Mouse (Mus musculus): ENCODE measurements around the gene Foxc2.
A peak's percentile ranks its signal among the peaks of the same experiment; 100 is the strongest.

The Foxc2 gene

DNA sequence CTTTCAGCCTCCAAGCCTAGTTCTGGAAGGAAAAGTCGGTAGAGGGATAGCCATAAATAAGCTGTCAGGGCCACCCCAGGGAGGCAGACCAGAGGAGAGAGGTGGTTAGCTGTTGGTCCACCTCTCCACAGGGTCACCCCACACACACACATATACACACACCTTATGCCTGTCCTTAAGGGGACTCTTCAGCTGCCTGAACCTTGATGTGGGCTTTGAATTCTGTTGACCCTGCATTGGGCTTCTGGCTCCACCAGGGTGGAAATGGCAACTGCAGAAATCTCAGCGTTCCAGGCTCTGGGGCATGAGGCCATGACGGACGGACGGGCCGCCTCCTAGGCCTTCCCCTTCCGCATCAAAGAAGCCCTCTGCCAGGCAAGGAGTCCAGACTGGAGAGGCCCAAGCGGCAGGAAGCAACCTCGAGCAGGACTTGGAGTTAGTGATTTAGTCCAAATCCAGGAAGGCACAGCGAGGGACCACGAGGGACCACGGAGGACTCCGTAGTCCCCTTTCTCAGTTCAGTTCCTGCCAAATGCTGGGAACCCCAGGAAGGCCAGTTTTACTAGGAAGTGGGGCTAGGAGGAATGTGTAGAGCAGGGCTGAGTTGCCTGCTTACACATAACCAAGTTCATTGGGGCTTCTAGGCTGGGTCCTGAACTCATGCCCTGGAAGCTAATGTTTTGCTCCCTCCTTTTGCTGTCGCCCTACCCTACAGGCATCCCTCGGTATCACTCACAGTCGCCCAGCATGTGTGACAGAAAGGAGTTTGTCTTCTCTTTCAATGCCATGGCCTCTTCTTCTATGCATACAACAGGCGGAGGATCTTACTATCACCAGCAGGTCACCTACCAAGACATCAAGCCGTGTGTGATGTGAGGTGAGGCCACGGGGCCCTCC lies 29.7 kb upstream of the Foxc2 start:
- DNase-seq (ENCODE audit: low spot score in 2 of 2) = no peak

DNA sequence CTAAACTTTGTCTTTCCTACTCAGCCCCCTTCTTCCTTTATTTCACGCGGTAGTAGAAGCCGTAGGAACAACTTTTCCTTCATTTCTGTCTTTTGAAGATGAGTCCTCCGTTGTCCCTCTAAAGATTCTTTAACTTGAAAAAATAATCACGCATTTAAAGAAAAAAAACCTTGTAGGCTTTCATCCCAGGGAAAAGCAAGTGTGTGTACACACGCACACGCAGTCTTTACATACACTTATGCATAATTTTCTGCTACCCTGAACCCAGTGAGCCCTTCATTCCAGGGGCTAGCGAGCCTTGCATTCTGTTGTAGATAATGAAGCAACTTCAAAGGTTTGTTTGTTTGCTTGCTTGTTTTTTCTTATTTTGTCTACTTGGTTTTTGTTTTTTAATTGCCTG lies 27.7 kb upstream of the Foxc2 start:
- no peak for DNase-seq (ENCODE audit: low spot score in 2 of 2)

DNA sequence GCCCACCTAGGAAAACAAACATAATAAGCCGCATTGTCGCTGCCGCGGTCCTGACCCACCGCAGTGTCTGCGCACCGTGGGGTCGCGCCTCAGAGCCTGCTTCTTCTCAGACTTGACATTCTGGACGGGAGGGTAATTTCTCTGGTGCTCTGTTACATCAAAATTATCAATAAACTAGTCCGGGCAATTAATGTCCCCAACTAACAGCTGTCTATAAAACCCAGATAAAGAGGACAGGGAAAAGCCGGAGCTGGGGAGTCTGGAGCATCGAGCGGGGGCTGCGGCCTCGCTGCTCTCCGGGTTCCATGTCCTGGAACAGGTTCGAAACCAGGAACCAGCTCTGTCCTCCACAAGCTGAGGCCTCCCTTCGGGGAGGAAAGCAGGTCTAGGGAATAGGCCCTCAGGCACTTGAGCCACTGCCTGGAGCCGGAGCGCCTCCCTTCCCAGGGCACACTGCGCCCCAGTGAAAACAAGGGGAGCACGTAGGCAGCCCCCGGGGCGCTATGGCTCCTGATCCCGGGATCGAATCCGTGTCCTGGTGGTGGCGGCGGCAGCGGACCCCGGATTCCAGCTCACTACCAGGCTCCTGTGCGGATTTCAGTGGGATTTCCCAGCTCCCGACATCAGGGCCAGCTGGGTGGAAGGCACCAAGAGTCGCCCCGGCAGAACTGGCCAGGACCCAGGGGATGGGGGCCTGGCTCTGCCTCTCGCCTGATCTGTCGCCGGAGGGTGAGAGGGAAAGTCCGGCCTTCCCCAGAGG lies 26.9 kb upstream of the Foxc2 start:
- DNase-seq (ENCODE audit: low spot score in 2 of 2) = no peak

DNA sequence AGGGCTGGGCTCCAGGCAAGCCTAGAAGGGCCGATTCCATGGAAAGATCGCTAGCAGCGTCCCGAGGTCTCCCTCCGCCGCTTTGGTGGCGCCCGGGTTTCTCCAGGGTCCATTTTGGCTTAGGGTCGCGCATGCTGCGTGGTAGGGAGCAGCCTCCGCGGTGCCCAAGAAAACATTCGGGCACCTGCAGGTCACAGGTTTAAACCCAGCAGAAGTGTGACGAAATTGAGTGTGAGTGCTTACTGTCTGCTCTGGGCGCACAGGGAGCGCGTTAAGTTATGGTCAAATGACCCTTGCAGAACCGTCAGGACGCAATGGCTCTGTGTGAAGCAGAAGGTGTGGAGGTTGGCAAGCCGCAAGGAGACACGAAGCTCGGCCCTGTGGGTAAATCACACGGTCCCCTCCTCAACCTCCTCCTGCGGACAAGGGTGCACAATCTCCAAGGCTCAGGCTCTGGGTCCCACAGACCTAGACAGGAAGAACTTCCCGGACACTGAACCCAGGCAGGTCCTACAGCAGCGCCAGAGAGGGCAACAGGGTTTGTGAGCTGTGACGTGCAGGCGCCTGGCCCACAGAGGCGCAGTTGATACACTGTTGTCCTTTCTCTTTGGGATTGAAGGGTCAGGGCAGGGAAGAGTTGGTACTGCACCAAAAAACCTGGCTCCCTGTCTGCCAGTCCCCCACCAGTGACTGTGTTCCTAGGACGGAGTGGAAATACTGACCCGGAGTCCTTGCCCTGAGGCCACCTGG lies 26.2 kb upstream of the Foxc2 start:
- DNase-seq (ENCODE audit: low spot score in 2 of 2) = no peak

DNA sequence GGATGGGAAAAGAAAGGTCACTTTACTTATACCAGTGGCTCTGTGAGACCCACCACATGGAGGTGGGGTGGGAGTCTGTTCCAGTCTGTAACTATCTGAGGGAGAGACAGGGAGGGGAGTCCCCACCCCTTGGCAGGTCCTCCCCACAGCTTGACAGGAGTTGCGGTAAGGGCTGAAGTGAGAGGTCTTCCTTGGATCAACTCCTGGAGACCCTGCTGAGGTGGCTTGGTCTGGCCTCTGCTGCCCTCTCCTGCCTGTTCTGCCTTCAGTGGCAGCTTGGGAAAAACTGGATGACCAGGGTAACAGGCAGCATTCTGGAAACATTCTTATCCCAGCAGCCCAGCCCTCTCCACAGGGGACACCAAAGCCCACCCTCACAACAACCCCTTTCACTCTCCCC lies 25.3 kb upstream of the Foxc2 start:
- DNase-seq (ENCODE audit: low spot score in 2 of 2) = no peak

DNA sequence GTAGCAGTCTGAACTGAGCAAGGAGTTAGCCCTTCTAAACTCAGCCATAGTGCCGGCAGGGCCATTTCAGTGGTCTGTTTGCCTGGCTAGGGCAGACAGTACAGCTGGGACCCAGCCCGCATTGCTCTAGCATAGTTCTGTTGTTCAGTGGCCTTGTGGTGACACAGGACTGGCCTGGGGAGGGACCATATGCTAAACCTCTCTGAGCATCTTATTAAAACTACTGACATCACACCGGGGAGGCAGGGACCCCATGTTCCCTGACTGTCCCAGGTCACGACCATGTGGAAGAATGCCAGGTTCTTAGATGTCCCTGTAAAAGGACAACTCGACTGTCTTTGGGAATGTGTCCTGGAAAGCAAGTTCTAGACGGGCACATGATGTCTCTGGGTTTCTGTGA lies 23.8 kb upstream of the Foxc2 start:
- DNase-seq (ENCODE audit: low spot score in 2 of 2) = no peak

DNA sequence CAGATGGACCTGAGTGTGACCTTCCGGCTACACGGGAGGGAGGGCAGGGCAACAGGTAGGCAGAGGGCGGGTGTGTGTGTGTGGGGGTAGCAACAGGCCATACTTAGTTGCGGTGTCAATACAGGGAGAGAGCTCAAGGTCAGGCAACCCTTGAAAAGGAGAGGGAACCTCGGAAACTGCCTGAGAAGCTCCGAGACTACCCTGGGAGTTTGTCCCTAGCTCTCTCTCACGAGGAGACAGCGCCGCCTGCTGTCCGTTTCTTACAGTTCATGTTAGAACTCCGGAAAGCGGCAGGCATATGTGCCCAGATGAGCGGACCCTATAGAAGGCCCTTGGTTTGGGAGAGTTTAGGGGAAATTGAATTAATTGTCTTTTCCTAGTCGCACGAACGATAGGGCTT lies 23.3 kb upstream of the Foxc2 start:
- peak; percentile 51 to 52 for DNase-seq (ENCODE audit: low spot score in 2 of 2)

DNA sequence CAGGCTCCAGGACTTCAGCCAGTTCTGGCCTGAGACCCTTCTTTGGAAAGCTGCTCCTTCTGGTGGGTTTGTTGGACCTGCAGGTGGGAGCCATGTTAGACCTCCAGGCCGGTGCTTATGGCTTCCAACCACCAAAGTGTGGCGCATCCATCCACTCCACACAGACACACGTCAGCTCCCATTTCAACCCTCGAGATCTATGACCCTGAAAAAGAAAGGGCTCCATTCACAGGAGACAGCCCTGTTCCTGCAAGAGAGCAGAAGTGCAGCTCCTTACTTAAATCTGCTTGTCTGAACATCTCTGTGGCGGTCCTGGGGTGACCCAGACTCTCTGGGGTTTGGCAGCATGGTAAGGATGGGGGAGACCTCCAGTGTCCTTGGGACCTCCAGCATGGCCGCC lies 22.5 kb upstream of the Foxc2 start:
- DNase-seq (ENCODE audit: low spot score in 2 of 2) = no peak

DNA sequence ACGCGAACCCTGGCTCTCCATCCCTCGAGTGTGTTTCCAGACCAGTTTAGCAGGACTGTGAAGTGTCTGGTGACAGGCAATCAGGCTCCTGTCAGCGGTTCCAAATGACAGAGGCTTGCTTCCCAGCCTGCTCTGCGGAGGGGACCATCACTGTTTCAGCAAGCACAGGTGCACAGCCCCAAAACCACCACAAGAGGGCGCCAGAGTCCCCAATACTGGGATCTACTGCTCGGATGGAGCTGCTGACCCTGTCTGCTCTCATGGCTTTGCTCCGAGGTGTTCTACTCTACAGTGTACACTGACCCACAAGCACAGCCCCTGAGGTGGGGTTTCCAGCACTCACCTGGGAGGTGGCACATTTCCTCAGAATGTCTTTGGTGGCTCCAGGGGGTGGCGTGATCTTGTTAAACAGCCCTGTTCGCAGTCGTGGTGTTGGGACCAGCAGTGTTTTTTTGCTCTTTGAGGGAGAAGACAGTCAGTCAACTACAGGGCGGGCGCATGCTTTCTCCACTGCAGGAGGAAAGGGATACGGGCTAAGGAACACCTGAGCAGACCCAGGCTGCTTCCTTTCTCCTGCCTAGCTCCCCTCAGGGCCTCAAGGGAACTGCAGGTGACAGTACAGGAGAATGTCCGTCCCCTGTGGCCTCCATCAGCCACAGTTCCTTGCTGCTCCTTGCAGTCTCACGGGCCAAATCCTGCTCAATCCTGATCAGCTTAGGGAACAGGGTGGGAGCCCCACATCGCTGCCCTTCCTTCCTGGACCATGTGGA lies 11.7 kb upstream of the Foxc2 start:
- DNase-seq (ENCODE audit: low spot score in 2 of 2) = peak in 1 of 2 experiments; percentile 44

DNA sequence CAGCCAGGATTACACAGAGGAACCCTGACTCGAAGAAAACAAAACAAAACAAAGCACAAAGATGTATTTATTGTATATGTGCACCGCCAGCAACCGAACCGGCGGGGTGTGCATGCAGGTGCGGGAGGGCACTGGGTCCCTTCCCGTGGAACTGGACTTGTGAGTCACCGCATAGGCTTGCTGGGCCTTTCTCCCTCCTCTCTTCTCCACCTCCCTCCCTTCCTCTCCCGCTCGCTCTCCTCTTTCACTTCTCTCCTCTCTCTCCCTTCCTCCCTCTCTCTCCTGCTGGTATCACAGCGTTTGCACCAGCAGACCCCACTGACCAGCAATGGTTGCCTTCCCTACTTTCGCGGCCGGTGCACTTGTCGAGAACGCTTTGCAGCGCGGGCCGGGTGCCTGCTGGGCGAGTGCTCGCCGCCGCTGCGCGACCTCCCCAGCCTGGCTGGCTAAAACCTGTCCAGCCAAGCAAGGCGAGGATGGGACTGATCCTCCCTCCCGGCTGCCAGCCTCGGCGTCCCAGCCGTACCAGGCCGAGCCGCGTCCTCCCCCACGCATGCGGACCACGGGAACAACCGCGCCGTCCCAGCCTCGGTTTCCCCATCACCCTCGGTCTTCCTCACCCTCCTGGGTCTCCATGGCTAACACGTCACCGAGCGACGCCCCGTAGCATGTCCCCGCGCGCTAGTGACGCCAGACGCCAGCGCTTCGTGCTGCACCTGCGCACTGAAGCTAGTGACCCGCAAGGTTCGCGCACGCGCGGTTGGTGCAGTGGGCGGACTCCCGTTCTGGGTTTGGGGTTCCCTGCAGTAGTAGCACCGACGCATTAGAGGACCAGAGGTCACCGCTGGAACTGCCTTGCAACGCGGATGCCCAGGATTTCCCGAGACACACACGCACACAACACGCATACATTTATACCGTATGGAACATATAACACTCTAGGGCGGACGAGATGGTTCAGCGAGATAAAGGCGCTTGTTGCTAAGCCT lies 8.0 kb upstream of the Foxc2 start, which contains the start of gene Mthfsd:
Gene Mthfsd, minus strand, starts transcription at position 725 of the 989 bp plus-strand sequence.
- DNase-seq (ENCODE audit: low spot score in 2 of 2) = peak; percentile 98

DNA sequence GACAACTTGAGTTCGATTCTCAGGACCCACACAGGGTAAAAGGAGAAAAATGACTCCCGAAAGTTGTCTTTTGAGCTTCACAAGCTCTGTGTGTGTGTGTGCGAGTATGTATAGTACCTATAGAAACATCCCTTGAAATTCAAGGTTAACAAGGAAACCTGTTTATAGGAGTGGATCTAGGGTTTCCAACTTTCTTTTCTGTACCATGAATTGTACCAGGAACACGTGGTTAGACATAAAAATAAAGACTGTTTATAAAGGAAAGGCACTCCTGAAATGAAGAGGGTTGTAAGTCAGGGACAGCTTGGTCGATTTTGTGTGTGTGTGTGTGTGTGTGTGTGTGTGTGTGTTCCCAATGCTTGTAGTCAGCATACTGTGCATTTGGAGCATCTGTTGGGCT lies 7.3 kb upstream of the Foxc2 start:
- no peak for DNase-seq (ENCODE audit: low spot score in 2 of 2)

DNA sequence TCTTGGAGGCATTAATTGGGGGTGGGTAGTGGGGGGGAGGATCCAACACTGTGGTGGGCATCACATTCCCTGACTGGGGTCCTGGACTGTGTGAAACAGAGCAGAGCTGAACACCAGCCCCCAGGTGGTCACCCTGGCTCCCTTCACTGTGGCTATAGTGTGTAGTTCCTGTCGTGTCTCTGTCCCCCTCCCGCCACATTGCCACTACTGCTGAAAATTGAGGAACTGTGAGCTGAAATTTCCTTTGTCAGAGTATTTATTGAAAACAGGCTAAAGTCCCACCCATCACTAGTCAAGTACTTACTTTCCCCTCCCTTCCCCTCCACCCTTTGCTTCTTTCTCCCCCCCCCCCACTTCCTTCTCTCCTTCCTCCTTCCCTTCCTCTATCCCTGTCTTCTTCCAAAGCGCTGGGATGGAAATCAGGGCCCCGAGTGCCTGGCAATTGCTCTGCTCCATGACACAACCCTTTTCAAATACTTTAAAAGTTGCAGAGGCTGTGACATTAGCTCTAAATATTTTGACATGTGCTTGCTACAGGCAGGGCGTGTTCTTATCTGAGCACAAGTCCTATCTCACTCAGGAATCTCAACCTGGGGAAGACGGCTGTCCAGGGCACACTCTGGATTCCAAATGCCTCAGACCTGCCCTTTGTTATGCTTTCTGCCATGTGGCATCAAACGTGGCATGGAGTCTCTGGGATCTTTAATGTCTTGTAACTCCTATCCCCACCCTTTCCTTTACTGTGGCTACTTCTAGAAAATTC lies 4.6 kb upstream of the Foxc2 start:
- no peak for DNase-seq (ENCODE audit: low spot score in 2 of 2)

DNA sequence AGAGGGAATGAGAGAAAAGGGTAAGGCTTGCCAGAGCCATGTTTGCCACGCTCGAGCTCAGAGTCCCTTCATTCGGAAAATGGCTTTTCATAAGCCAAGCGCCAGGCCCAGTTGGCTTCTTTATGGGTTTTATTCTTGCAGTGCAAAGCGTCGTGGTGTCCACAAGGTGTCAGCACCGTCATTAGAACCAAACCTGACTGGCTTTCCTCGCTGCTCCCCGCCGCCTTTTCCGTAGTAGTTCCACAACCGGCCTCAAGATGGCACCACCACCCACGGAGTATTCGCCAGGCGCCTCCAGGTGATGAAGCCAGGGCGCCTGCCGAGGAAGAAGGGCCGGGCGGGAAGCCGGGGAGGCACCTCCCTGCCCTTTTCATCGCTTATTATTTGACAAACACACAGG lies 2.7 kb upstream of the Foxc2 start:
- peak; percentile 88 to 89 for DNase-seq (ENCODE audit: low spot score in 2 of 2)

DNA sequence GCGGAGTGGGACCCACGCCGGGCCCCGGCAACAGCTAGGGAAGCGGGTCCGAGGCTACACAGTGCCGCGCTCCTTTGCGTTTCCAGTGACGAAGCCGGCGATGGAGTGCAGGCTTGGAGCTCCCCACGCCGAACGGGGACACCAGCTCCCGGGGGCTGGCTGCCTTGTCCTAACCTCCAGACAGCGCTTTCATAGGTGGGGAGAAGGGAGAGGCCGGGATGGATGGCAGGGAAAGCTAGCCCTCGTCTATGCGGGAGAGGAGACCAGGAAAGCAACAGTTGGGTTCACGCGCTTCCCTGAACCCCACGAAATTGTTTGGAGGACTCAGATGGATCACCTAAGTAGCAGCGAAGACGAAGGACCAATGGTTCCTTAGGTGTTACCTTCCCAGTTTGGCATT lies 835 bp upstream of the Foxc2 start:
- DNase-seq (ENCODE audit: low spot score in 2 of 2) = no peak

DNA sequence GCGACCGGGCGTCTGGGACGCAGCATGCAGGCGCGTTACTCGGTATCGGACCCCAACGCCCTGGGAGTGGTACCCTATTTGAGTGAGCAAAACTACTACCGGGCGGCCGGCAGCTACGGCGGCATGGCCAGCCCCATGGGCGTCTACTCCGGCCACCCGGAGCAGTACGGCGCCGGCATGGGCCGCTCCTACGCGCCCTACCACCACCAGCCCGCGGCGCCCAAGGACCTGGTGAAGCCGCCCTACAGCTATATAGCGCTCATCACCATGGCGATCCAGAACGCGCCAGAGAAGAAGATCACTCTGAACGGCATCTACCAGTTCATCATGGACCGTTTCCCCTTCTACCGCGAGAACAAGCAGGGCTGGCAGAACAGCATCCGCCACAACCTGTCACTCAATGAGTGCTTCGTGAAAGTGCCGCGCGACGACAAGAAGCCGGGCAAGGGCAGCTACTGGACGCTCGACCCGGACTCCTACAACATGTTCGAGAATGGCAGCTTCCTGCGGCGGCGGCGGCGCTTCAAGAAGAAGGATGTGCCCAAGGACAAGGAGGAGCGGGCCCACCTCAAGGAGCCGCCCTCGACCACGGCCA lies 717 bp downstream of the Foxc2 start:
- no peak for DNase-seq (ENCODE audit: low spot score in 2 of 2)

DNA sequence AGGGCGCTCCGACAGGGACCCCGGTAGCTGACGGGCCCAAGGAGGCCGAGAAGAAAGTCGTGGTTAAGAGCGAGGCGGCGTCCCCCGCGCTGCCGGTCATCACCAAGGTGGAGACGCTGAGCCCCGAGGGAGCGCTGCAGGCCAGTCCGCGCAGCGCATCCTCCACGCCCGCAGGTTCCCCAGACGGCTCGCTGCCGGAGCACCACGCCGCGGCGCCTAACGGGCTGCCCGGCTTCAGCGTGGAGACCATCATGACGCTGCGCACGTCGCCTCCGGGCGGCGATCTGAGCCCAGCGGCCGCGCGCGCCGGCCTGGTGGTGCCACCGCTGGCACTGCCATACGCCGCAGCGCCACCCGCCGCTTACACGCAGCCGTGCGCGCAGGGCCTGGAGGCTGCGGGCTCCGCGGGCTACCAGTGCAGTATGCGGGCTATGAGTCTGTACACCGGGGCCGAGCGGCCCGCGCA lies 1.2 kb downstream of the Foxc2 start:
- DNase-seq (ENCODE audit: low spot score in 2 of 2) = no peak

DNA sequence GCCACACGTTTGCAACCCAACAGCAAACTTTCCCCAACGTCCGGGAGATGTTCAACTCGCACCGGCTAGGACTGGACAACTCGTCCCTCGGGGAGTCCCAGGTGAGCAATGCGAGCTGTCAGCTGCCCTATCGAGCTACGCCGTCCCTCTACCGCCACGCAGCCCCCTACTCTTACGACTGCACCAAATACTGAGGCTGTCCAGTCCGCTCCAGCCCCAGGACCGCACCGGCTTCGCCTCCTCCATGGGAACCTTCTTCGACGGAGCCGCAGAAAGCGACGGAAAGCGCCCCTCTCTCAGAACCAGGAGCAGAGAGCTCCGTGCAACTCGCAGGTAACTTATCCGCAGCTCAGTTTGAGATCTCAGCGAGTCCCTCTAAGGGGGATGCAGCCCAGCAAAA lies 1.9 kb downstream of the Foxc2 start:
- no peak for DNase-seq (ENCODE audit: low spot score in 2 of 2)

DNA sequence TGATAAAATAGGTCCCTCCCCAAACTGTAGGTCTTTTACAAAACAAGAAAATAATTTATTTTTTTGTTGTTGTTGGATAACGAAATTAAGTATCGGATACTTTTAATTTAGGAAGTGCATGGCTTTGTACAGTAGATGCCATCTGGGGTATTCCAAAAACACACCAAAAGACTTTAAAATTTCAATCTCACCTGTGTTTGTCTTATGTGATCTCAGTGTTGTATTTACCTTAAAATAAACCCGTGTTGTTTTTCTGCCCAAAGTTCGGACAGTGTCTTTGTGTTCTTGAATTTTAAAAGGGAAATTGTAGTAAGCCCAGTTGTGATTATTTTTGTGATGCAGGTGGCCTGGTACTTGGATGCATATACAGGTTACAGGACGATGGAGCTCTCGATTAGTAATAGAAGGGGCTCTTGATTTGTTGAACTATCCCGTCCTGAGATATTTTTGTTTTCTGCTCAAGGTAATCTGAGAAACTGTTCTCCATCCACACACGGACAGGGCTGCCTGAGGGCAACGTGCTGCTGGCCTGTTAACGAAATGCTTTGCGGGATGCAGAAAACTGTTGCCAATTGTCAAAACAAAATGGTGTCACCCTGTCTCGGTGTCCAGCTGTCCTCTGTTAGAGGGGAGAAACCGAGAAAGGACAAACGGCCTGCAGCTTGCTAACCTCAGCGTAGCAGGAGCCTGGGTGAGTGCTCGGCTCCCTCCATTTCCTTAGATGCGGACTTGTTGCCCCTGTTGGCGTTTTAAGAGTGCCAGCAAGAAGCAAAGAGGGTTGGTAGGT lies 2.9 kb downstream of the Foxc2 start:
- no peak for DNase-seq (ENCODE audit: low spot score in 2 of 2)

All from right cerebral cortex, postnatal 36 days (tissue).